Mouse (Mus musculus) brain, embryonic 18.5 days (tissue): Measurements from ENCODE around the gene Ubxn7.
A peak's percentile ranks its signal among the peaks of the same experiment; 100 is the strongest.

Experiments used
- DNase-seq: peaks from one replicate; pipeline ENCODE4 v3.0.0-alpha.2; 2012; ENCODE audit warnings: low read depth, low spot score

Ubxn7 gene

DNA sequence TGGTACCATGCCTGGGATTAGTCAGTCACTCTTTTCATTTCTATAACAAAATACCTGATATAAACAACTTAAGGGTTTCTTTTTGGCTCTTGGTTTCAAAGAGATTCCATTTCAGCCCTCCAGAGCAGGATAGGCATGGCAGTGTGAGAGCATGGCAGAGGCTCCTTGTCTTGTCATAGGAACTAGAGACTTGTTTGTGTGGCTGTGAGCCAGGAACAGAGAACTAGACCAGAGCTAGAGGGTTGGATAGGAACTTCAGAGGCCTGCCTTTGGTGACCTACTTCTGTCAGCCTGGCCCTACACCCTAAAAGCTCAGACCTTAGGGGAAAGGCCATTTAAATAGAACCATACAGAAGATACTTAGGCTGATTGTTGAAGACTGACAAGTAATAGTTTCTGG lies 50.8 kb downstream of the Ubxn7 start:
- DNase-seq, result no peak

GRCm38 (mm10) chr16:32384885-32385284 lies 52.8 kb downstream of the Ubxn7 start:
- no peak for DNase-seq

- no peak for DNase-seq
Observed at GRCm38 (mm10) chr16:32386826-32387225, 54.8 kb downstream of the Ubxn7 start.

GRCm38 (mm10) chr16:32389049-32389448 lies 57.0 kb downstream of the Ubxn7 start:
- no peak for DNase-seq

- no peak for DNase-seq
Observed at GRCm38 (mm10) chr16:32389841-32390240, 57.8 kb downstream of the Ubxn7 start.

DNA sequence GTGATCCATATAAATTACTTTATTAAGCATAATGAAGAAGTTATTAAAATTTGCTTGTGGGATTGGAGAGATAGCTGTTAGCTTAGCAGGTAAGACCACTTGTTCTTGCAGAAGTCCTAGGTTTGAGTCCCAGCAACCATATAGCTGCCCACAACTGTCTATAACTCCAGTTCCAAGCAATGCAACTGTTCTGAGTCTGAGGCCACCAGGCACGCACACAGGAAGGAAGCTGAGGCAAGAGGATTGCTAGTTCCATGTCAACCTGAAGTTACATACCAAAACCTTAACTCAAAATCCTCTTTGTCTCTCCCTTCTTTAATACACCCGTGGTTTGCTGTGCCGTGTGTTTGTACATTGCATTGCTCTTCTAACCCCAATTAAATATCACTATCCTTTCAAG lies 58.8 kb downstream of the Ubxn7 start:
- no peak for DNase-seq

GRCm38 (mm10) chr16:32395679-32396540 lies 63.9 kb downstream of the Ubxn7 start:
- DNase-seq, result no peak

DNA sequence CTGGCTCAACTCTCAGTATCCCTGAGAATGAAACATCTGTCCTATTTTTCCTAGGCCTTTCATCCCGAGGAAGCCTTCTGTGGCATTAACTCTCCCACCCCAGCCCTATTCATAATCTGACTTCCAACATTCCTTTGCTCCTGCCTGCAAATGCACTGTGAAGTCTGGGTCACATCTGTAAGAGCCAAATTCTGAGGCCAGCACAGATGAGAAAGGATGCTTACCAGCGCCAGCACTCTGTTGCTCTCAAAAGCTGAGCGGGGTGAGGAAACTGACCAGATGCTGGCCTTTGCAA lies 64.4 kb downstream of the Ubxn7 start:
- DNase-seq, result no peak

DNA sequence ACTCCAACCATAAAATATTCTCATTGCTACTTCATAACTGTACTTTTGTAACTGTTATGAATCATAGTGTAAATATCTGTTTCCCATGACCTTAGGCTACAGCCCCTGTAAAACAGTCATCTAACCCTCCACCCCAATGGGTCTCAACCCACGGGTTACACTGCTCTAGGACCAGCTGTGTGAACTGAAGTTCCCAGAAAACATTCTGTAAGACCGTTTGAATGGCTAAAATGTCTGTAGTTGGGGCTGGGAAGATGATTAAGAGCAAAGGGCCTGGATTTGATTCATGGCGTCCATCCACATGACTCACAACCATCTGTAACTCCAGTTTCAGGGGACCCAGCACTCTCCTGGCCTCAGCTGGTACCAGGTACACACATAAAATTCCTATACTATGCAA lies 66.1 kb downstream of the Ubxn7 start:
- no peak for DNase-seq

DNA sequence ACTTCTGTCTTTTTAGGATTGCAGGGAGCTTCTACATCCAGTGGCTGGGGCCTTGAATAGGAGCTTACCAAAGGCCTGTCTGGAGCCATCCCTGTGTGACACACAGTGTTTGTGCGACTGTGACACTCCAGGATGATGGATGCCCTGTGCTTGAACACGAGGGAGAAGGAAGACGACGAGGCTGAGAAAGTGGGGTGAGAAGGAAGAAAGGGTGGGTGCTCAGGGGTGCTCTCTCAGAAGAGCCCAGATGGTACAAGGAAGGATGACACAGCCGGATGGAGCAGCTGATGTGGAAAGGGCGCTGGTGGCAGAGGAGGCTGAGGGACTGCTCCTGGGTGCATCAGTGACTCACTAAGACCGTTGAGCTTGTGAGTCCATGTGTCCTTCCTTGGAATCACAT lies 68.2 kb downstream of the Ubxn7 start, which contains the start of gene Tm4sf19:
Gene Tm4sf19 (plus strand): TSS at position 240 of the 400 bp plus-strand sequence.
- DNase-seq, result no peak

DNA sequence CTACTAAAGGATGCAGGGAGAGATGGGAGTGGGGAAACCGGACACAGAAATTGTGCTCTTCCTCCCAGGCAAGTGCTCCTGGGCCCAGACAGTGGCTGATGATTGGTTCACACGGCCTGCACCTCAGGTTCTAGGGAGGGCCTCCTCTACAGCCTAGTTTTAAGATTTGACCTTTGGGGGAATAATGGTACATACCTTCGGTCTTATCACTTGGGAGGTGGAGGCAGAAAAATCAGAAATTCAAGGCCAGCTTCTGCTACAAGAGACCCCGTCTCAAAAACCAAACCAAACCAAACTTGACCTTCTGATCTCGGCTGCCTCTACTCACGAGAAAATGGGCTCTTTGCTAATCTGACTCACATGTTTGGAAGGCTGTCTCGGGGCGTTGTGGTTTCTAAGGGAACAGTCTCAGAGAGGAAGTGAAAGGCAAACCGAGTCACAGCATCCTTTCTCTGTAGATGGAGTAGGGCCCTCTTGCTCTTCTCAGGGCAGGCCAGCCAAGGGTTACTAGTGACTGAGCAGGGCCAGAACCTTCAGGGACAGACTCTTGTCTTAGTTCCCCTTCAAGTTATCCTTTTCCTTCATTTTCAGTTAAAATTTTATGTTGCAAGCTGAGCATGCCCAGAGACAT lies 69.4 kb downstream of the Ubxn7 start:
- no peak for DNase-seq

DNA sequence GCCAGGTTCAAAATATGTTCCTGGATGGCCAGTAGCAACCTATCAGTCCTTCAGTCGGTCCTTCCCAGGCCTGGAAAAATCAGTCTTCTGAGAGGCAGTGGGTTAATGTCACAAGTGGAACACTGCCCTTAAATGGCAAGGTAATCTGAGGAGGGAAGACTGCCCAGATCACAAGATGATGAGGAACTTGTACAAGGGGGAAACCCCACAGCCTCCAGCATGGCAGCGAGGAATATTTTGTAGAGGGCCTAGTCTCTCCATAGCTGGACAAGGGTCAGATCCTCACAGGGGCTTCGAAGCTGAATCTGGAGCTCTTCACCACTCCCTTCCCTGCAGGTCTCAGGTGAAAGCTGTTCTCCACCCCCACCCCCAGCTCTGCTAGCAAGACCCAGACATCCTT lies 70.8 kb downstream of the Ubxn7 start:
- DNase-seq, result no peak

- DNase-seq, result no peak
Observed at GRCm38 (mm10) chr16:32405716-32406115, 73.7 kb downstream of the Ubxn7 start.

DNA sequence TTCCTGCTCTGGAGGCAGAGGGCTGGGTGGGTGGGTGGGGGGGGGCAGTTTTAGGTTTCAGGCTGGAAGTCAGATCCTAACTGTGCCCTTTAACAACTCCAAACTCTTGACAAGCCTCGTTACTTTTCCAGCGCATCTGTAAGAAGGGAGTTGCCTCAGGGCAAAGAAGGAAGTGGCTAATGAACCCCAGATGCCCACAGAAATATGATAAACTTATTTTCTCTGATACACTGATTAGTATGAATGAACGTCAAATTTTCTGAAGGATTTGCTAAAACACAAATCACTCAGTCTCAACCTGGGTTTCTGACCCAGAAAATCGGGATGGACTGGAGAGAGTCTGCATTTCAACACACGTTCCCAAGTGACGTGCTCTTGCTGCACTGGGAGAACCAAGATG lies 74.6 kb downstream of the Ubxn7 start:
- DNase-seq, result no peak

- DNase-seq, result no peak
Observed at GRCm38 (mm10) chr16:32407730-32408129, 75.7 kb downstream of the Ubxn7 start.

DNA sequence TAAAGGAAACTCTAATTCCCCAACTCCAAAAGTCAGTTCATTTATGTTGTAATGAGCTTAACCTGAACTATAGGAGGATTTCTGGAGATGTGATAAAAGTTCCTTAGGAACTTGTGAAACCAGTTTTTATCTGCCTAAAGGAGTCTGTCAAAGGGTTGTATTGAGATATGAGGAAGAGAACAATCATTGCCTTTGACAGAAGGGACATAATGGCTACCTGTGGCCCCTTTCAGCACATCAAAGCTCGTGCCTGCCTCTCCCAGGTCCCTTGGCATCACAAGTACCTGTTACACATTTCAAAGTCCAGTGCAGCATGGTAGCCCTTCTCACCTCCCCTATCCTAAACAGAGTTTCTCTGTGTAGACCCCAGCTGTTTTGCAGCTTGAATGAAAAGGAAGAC lies 85.4 kb downstream of the Ubxn7 start:
- no peak for DNase-seq

- DNase-seq, result peak; percentile 79
Observed at GRCm38 (mm10) chr16:32419517-32420483, 87.7 kb downstream of the Ubxn7 start, which contains the start of gene Tctex1d2. Gene Tctex1d2 (plus strand): TSS chr16:32419702.

- no peak for DNase-seq
Observed at GRCm38 (mm10) chr16:32427506-32427905, 95.4 kb downstream of the Ubxn7 start.

GRCm38 (mm10) chr16:32430474-32431046 lies 98.5 kb downstream of the Ubxn7 start, which contains the start of gene Pcyt1a:
Gene Pcyt1a (plus strand): TSS chr16:32430921.
- DNase-seq, result peak; percentile 85

DNA sequence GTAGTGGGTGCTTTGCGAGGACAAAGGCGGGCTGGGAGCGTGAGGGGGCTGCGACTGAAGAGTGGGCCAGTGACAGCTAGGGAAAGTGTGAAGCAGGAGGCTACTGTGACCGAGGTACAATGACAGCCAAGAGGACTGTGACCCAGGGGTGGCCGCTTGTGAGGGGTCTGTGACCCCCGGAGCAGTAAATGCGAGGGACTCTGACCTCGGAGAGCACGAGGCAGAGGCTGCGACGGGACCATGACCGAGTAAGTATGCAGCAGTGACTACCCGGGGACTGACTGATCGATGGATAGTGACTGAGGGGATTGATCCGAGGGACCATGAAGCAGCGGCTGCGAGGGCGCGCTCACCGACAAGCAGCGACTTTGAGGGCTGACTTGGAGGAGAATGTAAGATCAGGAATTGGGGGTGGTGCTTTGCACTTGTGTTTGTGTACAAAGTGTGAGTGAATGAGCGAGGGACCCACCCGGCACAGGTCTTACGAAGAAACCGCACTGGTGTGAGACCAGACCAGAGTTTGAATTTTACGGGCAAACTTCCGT lies 99.1 kb downstream of the Ubxn7 start:
- no peak for DNase-seq

DNA sequence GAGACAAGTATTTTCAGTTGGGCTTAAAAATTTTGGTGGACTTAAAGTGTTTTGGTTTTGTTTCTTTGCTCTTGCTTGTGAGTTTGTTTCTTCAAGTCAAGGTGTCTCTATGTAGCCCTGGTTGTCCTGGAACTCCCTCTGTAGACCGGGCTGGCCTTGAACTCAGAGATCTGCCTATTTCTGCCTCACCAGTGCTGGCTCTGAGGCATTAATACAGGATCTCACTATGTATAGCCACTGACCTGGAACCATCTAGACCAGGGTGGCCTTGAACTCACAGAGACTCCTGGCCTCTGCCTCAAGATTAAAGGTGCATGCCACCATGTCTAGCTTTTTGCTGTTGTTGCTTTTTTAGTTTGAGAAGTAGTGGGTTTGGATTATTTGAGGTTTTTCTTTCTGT lies 99.9 kb downstream of the Ubxn7 start:
- no peak for DNase-seq
